In genomic region chr1:64738180-64738555, GRCm38 (mm10) we compare ENCODE assay signal across 7 mouse cellular contexts. TPM values are rescaled to one million over a fixed set of nuclear protein-coding genes. Genes with fewer than 3 reads are reported as not detected.
A peak's percentile ranks its signal among the peaks of the same experiment; 100 is the strongest.
DNase-seq lines count a peak whose midpoint lies in the region; ATAC-seq and TF ChIP-seq lines count a peak whose summit lies in the region.

No protein-coding gene starts in this region.

- H3K27ac ChIP-seq in ES-Bruce4 (ENCODE audit: insufficient read depth, low read length) = peak overlapping the region; percentile 59
- no peak overlapping the region for H3K27ac ChIP-seq in forebrain, embryonic 12.5 days
- no peak overlapping the region for H3K27ac ChIP-seq in midbrain, embryonic 11.5 days (ENCODE audit: low read depth, low read length)

- peak; percentile 0; the same call in 1 of the 2 replicates for ATAC-seq in forebrain, embryonic 12.5 days (ENCODE audit: low FRiP score)
- no peak; the same call in 1 of the 2 replicates for ATAC-seq in midbrain, embryonic 11.5 days (ENCODE audit: low FRiP score)

- no peaks in the 10 kb centered on the region for H3K27me3 ChIP-seq in C2C12 (ENCODE audit: control insufficient read depth, insufficient read depth, insufficient read length)
- H3K27me3 ChIP-seq in ES-Bruce4 (ENCODE audit: control insufficient read depth, insufficient read depth, low read length, poor library complexity, severe bottlenecking) = no peaks in the 10 kb centered on the region
- H3K27me3 ChIP-seq in forebrain, embryonic 12.5 days = peaks cover 61% of the 10 kb centered on the region
- peaks cover 35% of the 10 kb centered on the region for H3K27me3 ChIP-seq in midbrain, embryonic 11.5 days (ENCODE audit: control insufficient read depth, insufficient read depth, low read length)

- H3K79me3 ChIP-seq in C2C12 (ENCODE audit: low read depth) = no peaks in the 10 kb centered on the region

- H3K4me3 ChIP-seq in C2C12 (ENCODE audit: insufficient read depth, poor library complexity, severe bottlenecking) = no peak overlapping the region
- peak overlapping the region; percentile 69 for H3K4me3 ChIP-seq in ES-Bruce4 (ENCODE audit: low read depth, low read length)
- peak overlapping the region; percentile 62 for H3K4me3 ChIP-seq in forebrain, embryonic 12.5 days (replicated peaks)
- peak overlapping the region; percentile 58 for H3K4me3 ChIP-seq in midbrain, embryonic 11.5 days (ENCODE audit: low read depth, low read length)

- TF ChIP-seq CTCF in C2C12 (IDR thresholded peaks at IDR 0.05; ENCODE audit: control insufficient read depth, insufficient read depth, insufficient read length) (no peak), ES-Bruce4 (IDR thresholded peaks at IDR 0.05; ENCODE audit: low read depth, low read length) (no peak)

- TF ChIP-seq POLR2A in ES-Bruce4 (IDR thresholded peaks at IDR 0.05; ENCODE audit: insufficient read depth, low read length) = no peak

- H3K79me2 ChIP-seq in C2C12 (ENCODE audit: control insufficient read depth, insufficient read depth) = peaks cover 9% of the 10 kb centered on the region

- no peaks in the 10 kb centered on the region for H3K4me1 ChIP-seq in ES-Bruce4 (ENCODE audit: control insufficient read depth, insufficient read depth, low read length)
- peaks cover 53% of the 10 kb centered on the region for H3K4me1 ChIP-seq in forebrain, embryonic 12.5 days
- peaks cover 28% of the 10 kb centered on the region for H3K4me1 ChIP-seq in midbrain, embryonic 11.5 days (ENCODE audit: control insufficient read depth, insufficient read depth, low read length)

- no peaks in the 10 kb centered on the region for H3K9me3 ChIP-seq in ES-Bruce4 (replicated peaks; ENCODE audit: control insufficient read depth, insufficient read depth, low read length, poor library complexity, severe bottlenecking)
- H3K9me3 ChIP-seq in forebrain, embryonic 12.5 days = no peaks in the 10 kb centered on the region
- H3K9me3 ChIP-seq in midbrain, embryonic 11.5 days (ENCODE audit: control insufficient read depth, low read length) = no peaks in the 10 kb centered on the region

- peak; percentile 63 to 81 for DNase-seq in kidney, postnatal 25 days
- no peak for DNase-seq in midbrain, embryonic 11.5 days (ENCODE audit: low spot score, missing footprints)
- no peak for DNase-seq in left cerebral cortex, adult 8-10 months (ENCODE audit: low spot score in 2 of 2)
- no peak for DNase-seq in cerebellum, adult 11-12 months

- WGBS in forebrain, embryonic 12.5 days = under 1% methylated on average over 11 of the region's 11 CpGs
- 1% methylated on average over 11 of the region's 11 CpGs for WGBS in midbrain, embryonic 11.5 days

- H3K4me2 ChIP-seq in forebrain, embryonic 12.5 days = peak overlapping the region; percentile 96
- peak overlapping the region; percentile 97 for H3K4me2 ChIP-seq in midbrain, embryonic 11.5 days

- peak overlapping the region; percentile 19 for H3ac ChIP-seq in C2C12 (ENCODE audit: control insufficient read depth, insufficient read length, low read depth)

- no peaks in the 10 kb centered on the region for H3K36me3 ChIP-seq in C2C12 (ENCODE audit: control insufficient read depth, insufficient read depth)
- H3K36me3 ChIP-seq in ES-Bruce4 (ENCODE audit: control insufficient read depth, insufficient read depth, low read length, poor library complexity, severe bottlenecking) = peaks cover 13% of the 10 kb centered on the region
- no peaks in the 10 kb centered on the region for H3K36me3 ChIP-seq in forebrain, embryonic 12.5 days (replicated peaks)
- no peaks in the 10 kb centered on the region for H3K36me3 ChIP-seq in midbrain, embryonic 11.5 days (ENCODE audit: control insufficient read depth, insufficient read depth, low read length)

- no peak for TF ChIP-seq EP300 in ES-Bruce4 (IDR thresholded peaks at IDR 0.05; ENCODE audit: insufficient read depth, low read depth, low read length)

- H3K9ac ChIP-seq in ES-Bruce4 (ENCODE audit: low read depth, poor library complexity, severe bottlenecking) = peak overlapping the region; percentile 73
- 0 out of 2 replicates have a peak overlapping the region, but pooled peaks have one; percentile 29 for H3K9ac ChIP-seq in forebrain, embryonic 12.5 days
- peak overlapping the region; percentile 37; the same call in 1 of the 2 replicates for H3K9ac ChIP-seq in midbrain, embryonic 11.5 days (ENCODE audit: low read length)

TF ChIP-seq in C2C12, 6 proteins besides CTCF, POLR2A, EP300 and RAD21:
- no peak for TF ChIP-seq MYOD1 (IDR thresholded peaks at IDR 0.05; ENCODE audit: control insufficient read depth, insufficient read length, low read depth)
- no peak for TF ChIP-seq MYOG (IDR thresholded peaks at IDR 0.05; ENCODE audit: control insufficient read depth, extremely low read depth, insufficient read length)
- TF ChIP-seq MAX (IDR thresholded peaks at IDR 0.05) = no peak
- TF ChIP-seq FOSL1 (IDR thresholded peaks at IDR 0.05; ENCODE audit: insufficient read depth, low read length, poor library complexity, severe bottlenecking) = no peak
- TF ChIP-seq USF1 (IDR thresholded peaks at IDR 0.05; ENCODE audit: low read depth) = no peak
- no peak for TF ChIP-seq CEBPB (IDR thresholded peaks at IDR 0.05; ENCODE audit: low read depth)

RNA-seq across cellular contexts. Expression of gene Fzd5, which starts 0.6 kb away (rescaled TPM):
- polyA plus RNA-seq in C2C12 (2012; fragmentation: generic; extraction: Trizol) (1.5 TPM), ES-Bruce4 (2011; ENCODE audit: insufficient read depth, insufficient read length, low read depth, missing spikeins) (18.0 and 19.4 TPM in 2 replicates)
- polyA plus RNA-seq in forebrain, embryonic 12.5 days (2016; fragmentation: Nextera tagmentation; extraction: Ambion mirVana) = 1.0 and 1.5 TPM in 2 replicates
- 0.18 and 0.52 TPM in 2 replicates for polyA plus RNA-seq in midbrain, embryonic 11.5 days (2014; fragmentation: Nextera tagmentation; extraction: Ambion mirVana)
- total RNA-seq in left cerebral cortex, adult 8-10 months (2022) = 1 to 10 TPM; 2.2 to 2.8 (median 2.6) TPM

RNA-seq across cellular contexts. Expression of gene Ccnyl1, which starts 47.9 kb away (rescaled TPM):
- polyA plus RNA-seq in C2C12 (2012; fragmentation: generic; extraction: Trizol) (40.5 TPM), ES-Bruce4 (2011; ENCODE audit: insufficient read depth, insufficient read length, low read depth, missing spikeins) (29.2 and 31.6 TPM in 2 replicates)
- polyA plus RNA-seq in forebrain, embryonic 12.5 days (2016; fragmentation: Nextera tagmentation; extraction: Ambion mirVana) = 5.9 and 6.2 TPM in 2 replicates
- polyA plus RNA-seq in midbrain, embryonic 11.5 days (2014; fragmentation: Nextera tagmentation; extraction: Ambion mirVana) = 10.2 and 12.9 TPM in 2 replicates
- total RNA-seq in left cerebral cortex, adult 8-10 months (2022) = 10 to 100 TPM; 16.3 to 21.0 (median 19.7) TPM

Comparison
In these comparisons a context has a peak if more than half of its experiments do, and no peak if none do; other contexts are left out.
1. DNase-seq: peak in kidney, postnatal 25 days (2 of 2); none in midbrain, embryonic 11.5 days (single experiment), left cerebral cortex, adult 8-10 months (0 of 2) and cerebellum, adult 11-12 months (single experiment).
2. Peak in every context shown above with its lines, with median percentiles within 50 percentile points of each other: H3K9ac ChIP-seq.